Mouse (Mus musculus) bone marrow macrophage, adult 2 months (primary cell): ENCODE measurements around the gene 4933414I15Rik.

ENCODE experiments used
- CTCF ChIP-seq: IDR thresholded peaks from 2 replicates; pipeline ENCODE4 v1.5.1; 2012; ENCODE audit warnings: low read depth, mild to moderate bottlenecking, low read length, moderate library complexity
- POLR2A ChIP-seq: IDR thresholded peaks from 2 replicates; pipeline ENCODE4 v1.6.1; 2012; ENCODE audit warnings: mild to moderate bottlenecking, low read depth, low read length, borderline replicate concordance

DNA sequence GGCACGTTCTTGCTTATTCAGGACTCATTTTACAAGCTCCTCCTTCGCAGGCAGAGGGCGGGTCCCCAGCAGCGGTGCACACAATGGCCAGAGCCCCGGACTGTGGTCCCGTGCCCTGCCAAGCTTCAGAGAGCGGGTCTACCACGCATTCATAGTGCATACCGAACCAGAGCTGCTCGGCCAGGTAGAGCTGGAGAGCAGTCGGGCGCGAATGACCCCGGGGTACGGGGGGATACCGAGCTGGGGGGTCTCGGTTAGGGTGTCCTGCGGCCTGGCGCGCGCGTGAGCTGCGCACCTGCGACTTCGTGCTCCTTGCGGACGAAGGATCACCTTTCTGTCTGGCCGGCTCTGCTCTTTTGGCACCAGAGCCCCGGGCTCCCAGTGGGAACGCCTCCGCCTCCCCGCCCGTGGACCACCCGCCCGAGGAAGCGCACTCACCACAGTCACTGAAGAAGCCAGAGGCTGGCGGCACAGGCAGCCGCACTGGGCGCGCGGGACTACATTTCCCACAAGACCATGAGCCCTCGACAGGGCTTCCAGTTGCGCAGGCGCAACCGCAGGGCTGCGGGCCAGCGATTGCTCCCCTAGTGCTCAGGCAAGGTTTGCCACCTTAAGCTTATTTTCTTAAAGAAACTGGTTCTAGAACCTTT is 27.8 kb downstream of the 4933414I15Rik start, which contains the start of gene Zfp2:
- TF ChIP-seq CTCF (no peak), POLR2A (no peak)
